Mouse (Mus musculus): ENCODE results near the gene Dis3l. TPM values are rescaled to one million over a fixed set of nuclear protein-coding genes. Genes with fewer than 3 reads are reported as not detected.

The Dis3l gene
- total RNA-seq, 2 experiments from 2014 or later, result 27.7 to 31.6 TPM

GRCm38 (mm10) chr9:64267231-64267630 is 73.9 kb downstream of the Dis3l start:
- no peak for DNase-seq (ENCODE audit: extremely low spot score in 1 of 2, low spot score in 1 of 2)

GRCm38 (mm10) chr9:64264813-64265212 is 76.3 kb downstream of the Dis3l start:
- no peak for DNase-seq (ENCODE audit: extremely low spot score in 1 of 2, low spot score in 1 of 2)

GRCm38 (mm10) chr9:64261023-64261422 is 80.1 kb downstream of the Dis3l start:
- no peak for DNase-seq (ENCODE audit: extremely low spot score in 1 of 2, low spot score in 1 of 2)

GRCm38 (mm10) chr9:64259906-64260305 is 81.2 kb downstream of the Dis3l start:
- DNase-seq (ENCODE audit: extremely low spot score in 1 of 2, low spot score in 1 of 2), result no peak

Other genes starting within 250 kb of the Dis3l start
- not detected for gene Lctl, start 224.1 kb downstream of the Dis3l start, total RNA-seq (2021)
- 1 to 10 TPM; 4.3 to 6.6 TPM for gene Zwilch, start 168.2 kb downstream of the Dis3l start, total RNA-seq (2021)
- 100 to 1,000 TPM; 547 to 604 TPM for gene Rpl4, start 167.9 kb downstream of the Dis3l start, total RNA-seq (2021)
- 10 to 100 TPM; 16.9 to 19.1 TPM for gene Snapc5, start 162.0 kb downstream of the Dis3l start, total RNA-seq (2021)
- gene Uchl4, start 106.1 kb downstream of the Dis3l start, total RNA-seq (2021), result 1 to 10 TPM; 3.0 to 3.9 TPM
- 100 to 1,000 TPM; 294 to 332 TPM for gene Map2k1, start 87.7 kb downstream of the Dis3l start, total RNA-seq (2021)
- gene Tipin, start 59.7 kb downstream of the Dis3l start, total RNA-seq (2021), result 10 to 100 TPM; 13.8 to 19.7 TPM
- gene Megf11, start 44.3 kb upstream of the Dis3l start, total RNA-seq (2021), result 10 to 100 TPM; 14.0 to 15.6 TPM

Measured in layer of hippocampus, postnatal 25 days (tissue).